Comparison of ENCODE assay signal across 11 mouse cellular contexts in the genomic region with DNA sequence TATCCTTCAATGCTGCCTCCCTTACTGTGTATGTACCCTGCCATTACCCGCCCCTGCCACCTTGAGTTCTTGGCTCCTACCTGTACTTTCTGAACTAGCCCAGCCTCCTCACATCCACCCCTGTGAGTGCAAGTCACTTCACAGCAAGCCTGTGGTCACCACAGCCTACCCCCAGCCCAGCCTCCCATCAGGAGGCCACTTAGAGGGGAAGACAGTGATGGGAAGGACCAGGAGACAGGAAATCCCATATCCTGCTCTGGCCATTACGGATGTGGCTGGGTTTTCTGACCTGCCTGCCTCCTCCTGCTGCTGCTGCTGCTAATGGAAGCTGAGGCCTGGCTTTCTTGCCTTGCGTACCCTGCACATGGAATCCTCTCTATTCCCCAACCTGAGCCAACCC. TPM values are rescaled to one million over a fixed set of nuclear protein-coding genes. Genes with fewer than 3 reads are reported as not detected.
A peak's percentile ranks its signal among the peaks of the same experiment; 100 is the strongest.
DNase-seq lines count a peak whose midpoint lies in the region; ATAC-seq and TF ChIP-seq lines count a peak whose summit lies in the region.
"Had no signal": no experiment of that assay in that cellular context is flagged by ENCODE, and none has a peak within 500 bp of the region (broad histone marks: within the 10 kb centered on the region; RNA-seq: fewer than 3 reads in every experiment).

No protein-coding gene starts in this region.

- 0 out of 2 replicates have a peak overlapping the region, but pooled peaks have one; percentile 24 for H3K9ac ChIP-seq in embryonic facial prominence, embryonic 12.5 days
- no peak overlapping the region for H3K9ac ChIP-seq in hindbrain, embryonic 13.5 days
- no peak overlapping the region for H3K9ac ChIP-seq in lung, postnatal 0 days (replicated peaks; ENCODE audit: low read depth)
- H3K9ac ChIP-seq: midbrain, embryonic 12.5 days had no signal

- WGBS in kidney, adult 2 months = 63% methylated on average over 3 of the region's 3 CpGs
- 60% methylated on average over 3 of the region's 3 CpGs for WGBS in embryonic facial prominence, embryonic 12.5 days
- 79% methylated on average over 3 of the region's 3 CpGs for WGBS in hindbrain, embryonic 13.5 days
- 67% methylated on average over 3 of the region's 3 CpGs for WGBS in lung, postnatal 0 days

- TF ChIP-seq CTCF in kidney, adult 2 months (conservative IDR thresholded peaks at IDR 0.05; ENCODE audit: insufficient read depth, insufficient read length, low read depth, low read length) = no peak
- TF ChIP-seq CTCF in lung, postnatal 0 days (IDR thresholded peaks at IDR 0.05) = no peak

- H3K4me3 ChIP-seq in kidney, adult 2 months (ENCODE audit: insufficient read depth, low read depth, low read length) = no peak overlapping the region
- no peak overlapping the region for H3K4me3 ChIP-seq in embryonic facial prominence, embryonic 12.5 days
- H3K4me3 ChIP-seq in hindbrain, embryonic 13.5 days = no peak overlapping the region
- H3K4me3 ChIP-seq in lung, postnatal 0 days (ENCODE audit: low read depth, low read length) = no peak overlapping the region
- H3K4me3 ChIP-seq: midbrain, embryonic 12.5 days had no signal

- no peaks in the 10 kb centered on the region; the same call in 1 of the 2 replicates for H3K36me3 ChIP-seq in kidney, adult 2 months (ENCODE audit: control insufficient read depth, insufficient read depth, low read length)
- no peaks in the 10 kb centered on the region for H3K36me3 ChIP-seq in embryonic facial prominence, embryonic 12.5 days
- no peaks in the 10 kb centered on the region for H3K36me3 ChIP-seq in hindbrain, embryonic 13.5 days
- peaks cover 13% of the 10 kb centered on the region; the same call in 1 of the 2 replicates for H3K36me3 ChIP-seq in lung, postnatal 0 days (ENCODE audit: insufficient read depth, low read length)
- H3K36me3 ChIP-seq: midbrain, embryonic 12.5 days had no signal

- peak; percentile 46; the same call in 1 of the 2 replicates for TF ChIP-seq EP300 in lung, postnatal 0 days (IDR thresholded peaks at IDR 0.05)

- no peak for TF ChIP-seq POLR2A in kidney, adult 2 months (IDR thresholded peaks at IDR 0.05; ENCODE audit: low read depth, low read length)

- peak overlapping the region; percentile 49 for H3K27ac ChIP-seq in kidney, adult 2 months (ENCODE audit: insufficient read depth, low read depth, low read length)
- H3K27ac ChIP-seq in embryonic facial prominence, embryonic 12.5 days = 0 out of 2 replicates have a peak overlapping the region, but pooled peaks have one; percentile 17
- H3K27ac ChIP-seq in hindbrain, embryonic 13.5 days = peak overlapping the region; percentile 60
- H3K27ac ChIP-seq in lung, postnatal 0 days (ENCODE audit: low read length) = peak overlapping the region; percentile 84
- H3K27ac ChIP-seq: midbrain, embryonic 12.5 days had no signal

- DNase-seq in kidney, adult 2 months = peak; percentile 64
- DNase-seq in kidney, adult 18-20 months = no peak
- peak; percentile 41 for DNase-seq in lung, postnatal 0 days (ENCODE audit: low spot score)
- DNase-seq in right cerebral cortex, postnatal 4 days = no peak
- no peak for DNase-seq in adrenal gland, postnatal 10 days
- no peak for DNase-seq in layer of hippocampus, postnatal 10 days (ENCODE audit: low spot score in 2 of 2)
- DNase-seq: cerebellum, adult 2 months; thymus, postnatal 4 days had no signal

- no peaks in the 10 kb centered on the region for H3K27me3 ChIP-seq in kidney, adult 2 months (replicated peaks; ENCODE audit: control insufficient read depth, insufficient read depth, low read length)
- no peaks in the 10 kb centered on the region for H3K27me3 ChIP-seq in embryonic facial prominence, embryonic 12.5 days
- H3K27me3 ChIP-seq in hindbrain, embryonic 13.5 days = no peaks in the 10 kb centered on the region
- no peaks in the 10 kb centered on the region for H3K27me3 ChIP-seq in lung, postnatal 0 days (replicated peaks; ENCODE audit: insufficient read depth, low read length)
- H3K27me3 ChIP-seq: midbrain, embryonic 12.5 days had no signal

- peaks cover 35% of the 10 kb centered on the region for H3K4me1 ChIP-seq in kidney, adult 2 months (ENCODE audit: control insufficient read depth, insufficient read depth, low read length)
- peaks cover 8% of the 10 kb centered on the region; the same call in 1 of the 2 replicates for H3K4me1 ChIP-seq in embryonic facial prominence, embryonic 12.5 days
- H3K4me1 ChIP-seq in hindbrain, embryonic 13.5 days (replicated peaks) = peaks cover 27% of the 10 kb centered on the region
- H3K4me1 ChIP-seq in lung, postnatal 0 days (ENCODE audit: insufficient read depth, low read depth, low read length) = peaks cover 13% of the 10 kb centered on the region

- no peak for ATAC-seq in embryonic facial prominence, embryonic 12.5 days (ENCODE audit: insufficient number of reproducible peaks, insufficient read depth, low FRiP score, low TSS enrichment)
- ATAC-seq in hindbrain, embryonic 13.5 days (ENCODE audit: low FRiP score) = no peak
- peak; percentile 29; the same call in 1 of the 2 replicates for ATAC-seq in lung, postnatal 0 days

- H3K4me2 ChIP-seq in embryonic facial prominence, embryonic 12.5 days (replicated peaks) = no peak overlapping the region
- no peak overlapping the region for H3K4me2 ChIP-seq in hindbrain, embryonic 13.5 days
- no peak overlapping the region for H3K4me2 ChIP-seq in lung, postnatal 0 days (replicated peaks; ENCODE audit: low read depth, low read length)
- H3K4me2 ChIP-seq: midbrain, embryonic 12.5 days had no signal

- no peaks in the 10 kb centered on the region for H3K9me3 ChIP-seq in embryonic facial prominence, embryonic 12.5 days
- H3K9me3 ChIP-seq in hindbrain, embryonic 13.5 days = no peaks in the 10 kb centered on the region
- no peaks in the 10 kb centered on the region for H3K9me3 ChIP-seq in lung, postnatal 0 days (ENCODE audit: low read length)
- H3K9me3 ChIP-seq: midbrain, embryonic 12.5 days had no signal

RNA-seq across cellular contexts. Expression of gene Mfng, which starts 14.8 kb away (rescaled TPM):
- 15.7 and 16.6 TPM in 2 replicates for polyA plus RNA-seq in kidney, adult 2 months (2012; rRNA removed)
- 29.1 and 29.3 TPM in 2 replicates for polyA plus RNA-seq in embryonic facial prominence, embryonic 12.5 days (2016; fragmentation: Nextera tagmentation; extraction: Ambion mirVana)
- 36.7 and 40.1 TPM in 2 replicates for polyA plus RNA-seq in hindbrain, embryonic 13.5 days (2015; fragmentation: Nextera tagmentation; extraction: Ambion mirVana)
- polyA plus RNA-seq in lung, postnatal 0 days (2015; fragmentation: Nextera tagmentation; extraction: Ambion mirVana) = 47.8 and 52.9 TPM in 2 replicates
- 10 to 100 TPM; 15.5 to 17.7 TPM for total RNA-seq in adrenal gland, postnatal 10 days (2021)
- 10 to 100 TPM in 1 of 2 experiments, 1 to 10 TPM in 1; 9.2 to 10.4 TPM for total RNA-seq in layer of hippocampus, postnatal 10 days (2021)

RNA-seq across cellular contexts. Expression of gene Card10, which starts 14.8 kb away (rescaled TPM):
- 80.4 and 93.7 TPM in 2 replicates for polyA plus RNA-seq in kidney, adult 2 months (2012; rRNA removed)
- 3.6 TPM in 2 replicates for polyA plus RNA-seq in embryonic facial prominence, embryonic 12.5 days (2016; fragmentation: Nextera tagmentation; extraction: Ambion mirVana)
- polyA plus RNA-seq in hindbrain, embryonic 13.5 days (2015; fragmentation: Nextera tagmentation; extraction: Ambion mirVana) = 1.6 TPM in 2 replicates
- 7.5 and 8.3 TPM in 2 replicates for polyA plus RNA-seq in lung, postnatal 0 days (2015; fragmentation: Nextera tagmentation; extraction: Ambion mirVana)
- 10 to 100 TPM; 12.0 to 12.4 TPM for total RNA-seq in adrenal gland, postnatal 10 days (2021)
- 1 to 10 TPM; 5.8 to 6.0 TPM for total RNA-seq in layer of hippocampus, postnatal 10 days (2021)

RNA-seq across cellular contexts. Expression of gene Cdc42ep1, which starts 54.4 kb away (rescaled TPM):
- polyA plus RNA-seq in kidney, adult 2 months (2012; rRNA removed) = 59.2 and 66.7 TPM in 2 replicates
- polyA plus RNA-seq in embryonic facial prominence, embryonic 12.5 days (2016; fragmentation: Nextera tagmentation; extraction: Ambion mirVana) = 25.6 and 25.7 TPM in 2 replicates
- polyA plus RNA-seq in hindbrain, embryonic 13.5 days (2015; fragmentation: Nextera tagmentation; extraction: Ambion mirVana) = 9.5 and 11.0 TPM in 2 replicates
- 107 and 109 TPM in 2 replicates for polyA plus RNA-seq in lung, postnatal 0 days (2015; fragmentation: Nextera tagmentation; extraction: Ambion mirVana)
- total RNA-seq in adrenal gland, postnatal 10 days (2021) = 10 to 100 TPM; 40.9 to 48.6 TPM
- total RNA-seq in layer of hippocampus, postnatal 10 days (2021) = 1 to 10 TPM; 7.6 to 8.5 TPM

Comparison
In these comparisons a context has a peak if more than half of its experiments do, and no peak if none do; other contexts are left out.
1. DNase-seq: peak in kidney, adult 2 months (single experiment) and lung, postnatal 0 days (single experiment); none in kidney, adult 18-20 months (single experiment), right cerebral cortex, postnatal 4 days (single experiment), adrenal gland, postnatal 10 days (single experiment) and layer of hippocampus, postnatal 10 days (0 of 2).
2. H3K27ac ChIP-seq: peak in every context shown above with its lines; median percentile 84 in lung, postnatal 0 days; 60 in hindbrain, embryonic 13.5 days; 49 in kidney, adult 2 months; 17 in embryonic facial prominence, embryonic 12.5 days.